Mouse (Mus musculus) stomach, postnatal 0 days (tissue): Measurements from ENCODE around the gene Grin2c.

Source experiments
- CTCF ChIP-seq: IDR thresholded peaks from 2 replicates; pipeline ENCODE4 v1.5.1; 2016; ENCODE audit warnings: antibody characterized with exemption, low read depth, mild to moderate bottlenecking, moderate library complexity
- EP300 ChIP-seq: optimal IDR thresholded peaks from 2 replicates; pipeline ENCODE3; 2016; ENCODE audit warnings: antibody characterized with exemption

DNA sequence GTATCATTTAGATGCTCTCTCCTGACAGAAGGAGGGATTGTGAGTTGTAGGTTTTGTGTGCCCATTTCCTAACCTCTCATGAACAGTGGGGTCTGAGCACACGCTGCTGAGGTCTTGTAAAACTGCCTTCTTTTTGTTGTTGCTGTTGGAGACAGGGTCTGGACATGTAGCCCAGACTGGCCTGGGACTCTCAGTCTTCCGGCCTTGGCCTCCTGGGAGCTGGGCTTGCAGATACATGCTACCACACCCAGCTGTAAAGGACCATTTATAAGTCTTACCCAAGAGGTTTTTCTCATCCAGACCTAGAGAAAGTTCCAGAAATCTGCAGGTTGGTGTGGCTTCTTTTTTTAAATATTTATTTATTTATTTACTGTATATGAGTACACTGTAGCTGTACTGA lies 21.3 kb upstream of the Grin2c start:
- TF ChIP-seq CTCF = no peak
- TF ChIP-seq EP300 = no peak
